Mouse (Mus musculus) adrenal gland, adult 18-20 months (tissue): ENCODE results near the gene Hfe2. TPM values are rescaled to one million over a fixed set of nuclear protein-coding genes. Genes with fewer than 3 reads are reported as not detected.
"Not testable (repeated sequence)": the region's sequence is repeated elsewhere in the genome, so short reads cannot be mapped to it uniquely, and the experiment has no call there.

Experiments used
- DNase-seq, 2 experiments: peaks; one replicate each; pipeline ENCODE4 v3.0.0; 2021 to 2022; ENCODE audit warnings: low spot score in 2 of 2
- total RNA-seq, 2 experiments: library from RNA; stranded (reverse); gene quantifications; 1 replicate in 1 of 2; 2 replicates in 1 of 2; pipeline ENCODE4 v1.2.3; 2021

Gene Hfe2
- total RNA-seq, 2 experiments from 2014 or later: 0.42 TPM; not detected in 1

- no peak for DNase-seq
These were observed 28.8 kb upstream of the Hfe2 start for GRCm38 (mm10) chr3:96496216-96496615.

- not testable (repeated sequence) for DNase-seq
These were observed 28.2 kb upstream of the Hfe2 start for GRCm38 (mm10) chr3:96496620-96497275.

GRCm38 (mm10) chr3:96497451-96498028 lies 27.4 kb upstream of the Hfe2 start:
- DNase-seq: peak; percentile 76 to 78

GRCm38 (mm10) chr3:96498476-96499245 lies 26.3 kb upstream of the Hfe2 start:
- DNase-seq: no peak

- DNase-seq: peak; percentile 71 to 76
These were observed 25.3 kb upstream of the Hfe2 start for GRCm38 (mm10) chr3:96499481-96500288.

- DNase-seq: peak; percentile 91 to 98
These were observed 24.7 kb upstream of the Hfe2 start for GRCm38 (mm10) chr3:96500289-96500621.

GRCm38 (mm10) chr3:96500691-96501265 lies 24.2 kb upstream of the Hfe2 start:
- peak; percentile 88 to 90 for DNase-seq

GRCm38 (mm10) chr3:96501391-96502115 lies 23.4 kb upstream of the Hfe2 start:
- DNase-seq: peak; percentile 90 to 95

- no peak for DNase-seq
These were observed 22.5 kb upstream of the Hfe2 start for GRCm38 (mm10) chr3:96502181-96503082.

GRCm38 (mm10) chr3:96503083-96503450 lies 21.9 kb upstream of the Hfe2 start:
- DNase-seq: peak; percentile 66 to 71

GRCm38 (mm10) chr3:96503946-96504345 lies 21.0 kb upstream of the Hfe2 start:
- DNase-seq: no peak

- DNase-seq: no peak
These were observed 20.0 kb upstream of the Hfe2 start for GRCm38 (mm10) chr3:96504931-96505330.

GRCm38 (mm10) chr3:96506396-96507047 lies 18.4 kb upstream of the Hfe2 start:
- no peak for DNase-seq

- not testable (repeated sequence) for DNase-seq
These were observed 17.0 kb upstream of the Hfe2 start for GRCm38 (mm10) chr3:96507966-96508365.

GRCm38 (mm10) chr3:96520171-96520570 lies 4.8 kb upstream of the Hfe2 start:
- DNase-seq: no peak

GRCm38 (mm10) chr3:96522149-96522548 lies 2.8 kb upstream of the Hfe2 start:
- DNase-seq: no peak

- DNase-seq: no peak
These were observed 753 bp upstream of the Hfe2 start for GRCm38 (mm10) chr3:96524028-96524810.
